In genomic region chr16:35923546-35924198, GRCm38 (mm10) we compare ENCODE assay signal across 19 mouse cellular contexts.
"Had no signal": no experiment of that assay in that cellular context is flagged by ENCODE, and none has a peak within 500 bp of the region (broad histone marks: within the 10 kb centered on the region; RNA-seq: fewer than 3 reads in every experiment).

No protein-coding gene starts in this region.

- DNase-seq: lung, adult 18-20 months; lung, embryonic 14.5 days; lung, postnatal 10 days; lung, postnatal 4 days; midbrain, embryonic 14.5 days; retina, postnatal 1 day; right cerebral cortex, adult 18-20 months; right cerebral cortex, postnatal 25 days; right cerebral cortex, postnatal 4 days; spleen, adult 18-20 months; thymus, adult 18-20 months; thymus, postnatal 14 days; thymus, postnatal 36 days had no signal

- H3K36me3 ChIP-seq: midbrain, embryonic 10.5 days; midbrain, embryonic 12.5 days; neural tube, embryonic 13.5 days; neural tube, embryonic 15.5 days had no signal

- H3K9ac ChIP-seq: lung, embryonic 14.5 days; midbrain, embryonic 12.5 days; neural tube, embryonic 13.5 days; neural tube, embryonic 15.5 days had no signal

- H3K27ac ChIP-seq: midbrain, embryonic 10.5 days; midbrain, embryonic 12.5 days; neural tube, embryonic 13.5 days; neural tube, embryonic 15.5 days had no signal

- H3K4me3 ChIP-seq: midbrain, embryonic 10.5 days; midbrain, embryonic 12.5 days; myocyte; neural tube, embryonic 13.5 days; neural tube, embryonic 15.5 days had no signal

- H3K4me2 ChIP-seq: lung, embryonic 14.5 days; midbrain, embryonic 12.5 days; neural tube, embryonic 13.5 days; neural tube, embryonic 15.5 days had no signal

- H3K9me3 ChIP-seq: midbrain, embryonic 10.5 days; midbrain, embryonic 12.5 days; neural tube, embryonic 13.5 days; neural tube, embryonic 15.5 days had no signal

- ATAC-seq: midbrain, embryonic 16.5 days had no signal

- H3K27me3 ChIP-seq: midbrain, embryonic 12.5 days; neural tube, embryonic 13.5 days; neural tube, embryonic 15.5 days had no signal

- H3K4me1 ChIP-seq: midbrain, embryonic 10.5 days; midbrain, embryonic 12.5 days; neural tube, embryonic 13.5 days; neural tube, embryonic 15.5 days had no signal
